Mouse (Mus musculus) embryonic stem cell, embryonic (primary cell): Measurements from ENCODE around the gene Sppl2c.

Experiments
- CTCF ChIA-PET, 4 experiments: fragments of 300-600 bp in 2 of 4; fragments of 350-600 bp in 2 of 4; sonication (Branson Sonifier 250); formaldehyde crosslinking; loops; one replicate each; lab custom pipeline; 2022; ENCODE audit warnings: inconsistent platforms in 2 of 4; lab: Charles Lee
- POLR2A ChIA-PET, 4 experiments: fragments of 300-600 bp in 2 of 4; fragments of 350-600 bp in 2 of 4; sonication (Branson Sonifier 250); formaldehyde crosslinking; loops; one replicate each; lab custom pipeline; 2022; ENCODE audit warnings: antibody characterized with exemption in 4 of 4, inconsistent platforms in 1 of 4; lab: Charles Lee

The Sppl2c gene

DNA sequence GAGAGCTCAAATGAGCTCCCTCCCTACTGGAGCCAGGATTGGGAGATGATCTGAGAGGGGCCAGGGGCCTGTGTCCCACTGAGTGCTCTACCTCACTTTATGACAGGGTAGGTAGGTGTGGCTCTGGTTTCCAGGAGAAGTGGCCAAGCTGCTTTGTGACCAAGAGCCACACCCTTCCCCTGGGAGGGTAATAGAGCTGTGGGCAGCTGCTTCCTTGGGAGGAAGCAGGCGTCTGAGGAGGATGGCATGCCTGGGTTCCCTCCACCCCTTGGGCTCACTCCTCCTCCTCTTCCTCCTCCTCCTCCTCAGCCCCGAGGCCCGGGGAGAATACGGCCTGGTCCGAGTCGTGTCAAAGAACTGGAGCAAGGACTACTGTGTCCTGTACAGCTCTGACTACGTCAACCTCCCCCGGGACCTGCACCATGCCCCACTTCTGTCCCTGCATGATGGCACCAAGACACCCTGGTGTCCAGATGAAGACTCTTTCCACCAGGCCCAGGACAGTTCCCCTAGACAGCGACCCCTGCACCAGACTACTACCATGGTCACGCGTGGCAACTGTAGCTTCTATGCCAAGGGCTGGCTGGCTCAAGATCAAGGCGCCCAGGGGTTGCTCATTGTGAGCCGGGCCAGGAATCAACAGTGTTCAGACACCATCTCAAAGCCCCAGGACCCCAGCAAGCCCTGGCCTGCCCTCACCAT lies at the start of gene Sppl2c:
Sppl2c (plus strand) TSS at position 193 of the 702 bp plus-strand sequence.
- CTCF ChIA-PET, result interaction anchor here (0.7 to 1.4 kb wide), 7 partner anchors 9 to 199 kb away, joined by 3 to 11 read pairs (median 4); no protein-coding TSS in a partner anchor
- POLR2A ChIA-PET, result interaction anchor here (0.5 to 1.4 kb wide), 8 partner anchors 11 to 233 kb away, joined by 3 to 4 read pairs (median 3); partner anchors contain the start of gene Nsf (in 1 of the 4)

DNA sequence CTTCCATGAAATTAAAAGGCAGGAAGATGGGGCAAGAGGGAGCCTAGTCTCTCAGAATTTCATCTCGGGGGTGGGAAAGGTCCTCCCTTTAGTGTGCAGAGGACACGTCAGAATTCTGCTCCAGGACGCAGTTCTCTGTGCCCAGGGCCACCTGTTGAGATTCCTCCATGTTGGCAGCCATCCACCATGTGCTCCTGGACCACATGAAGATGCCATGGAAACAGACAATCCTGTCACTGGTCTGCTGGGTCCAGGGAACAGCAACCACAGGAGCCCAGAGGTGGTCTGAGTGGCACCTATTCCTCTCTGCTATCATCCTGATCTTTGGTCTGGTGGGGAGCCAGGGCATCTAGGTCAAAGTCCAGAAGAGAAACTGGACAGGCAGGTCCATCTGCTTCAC lies 47.2 kb upstream of the Sppl2c start:
- CTCF ChIA-PET, result no interaction called here
- POLR2A ChIA-PET, result interaction anchor here in 1 of 4 experiments (1.1 to 1.3 kb wide), 2 partner anchors 8 to 19 kb away, joined by 3 read pairs; no protein-coding TSS in a partner anchor

DNA sequence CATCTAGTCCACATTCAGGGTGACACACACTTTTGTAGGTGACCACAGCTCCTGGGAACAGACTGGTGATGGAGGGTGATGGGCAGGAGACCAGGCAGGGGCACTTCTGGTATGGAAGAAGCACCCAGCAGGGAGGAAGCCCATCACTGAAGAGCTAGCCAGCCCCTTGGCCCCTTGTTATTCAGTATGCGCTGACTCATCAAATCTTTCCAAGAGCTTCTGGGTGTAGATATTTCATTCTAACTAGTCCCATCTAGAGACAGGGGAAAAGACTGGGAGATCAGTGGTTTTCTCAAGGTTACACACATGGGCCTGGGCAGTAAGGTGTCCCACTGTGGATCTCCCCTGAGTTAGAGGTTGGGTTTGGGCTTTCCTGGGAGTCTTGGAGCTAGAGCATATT lies 41.2 kb upstream of the Sppl2c start:
- ChIA-PET CTCF (interaction anchor here in 3 of 4 experiments (0.5 to 3.2 kb wide), 3 partner anchors 46 to 414 kb away, joined by 3 to 9 read pairs (median 4); no protein-coding TSS in a partner anchor), POLR2A (interaction anchor here in 2 of 4 experiments (0.6 to 1.0 kb wide), 2 partner anchors 13 to 120 kb away, joined by 3 to 4 read pairs; partner anchors contain the start of gene Crhr1 (in 1 of the 2))

DNA sequence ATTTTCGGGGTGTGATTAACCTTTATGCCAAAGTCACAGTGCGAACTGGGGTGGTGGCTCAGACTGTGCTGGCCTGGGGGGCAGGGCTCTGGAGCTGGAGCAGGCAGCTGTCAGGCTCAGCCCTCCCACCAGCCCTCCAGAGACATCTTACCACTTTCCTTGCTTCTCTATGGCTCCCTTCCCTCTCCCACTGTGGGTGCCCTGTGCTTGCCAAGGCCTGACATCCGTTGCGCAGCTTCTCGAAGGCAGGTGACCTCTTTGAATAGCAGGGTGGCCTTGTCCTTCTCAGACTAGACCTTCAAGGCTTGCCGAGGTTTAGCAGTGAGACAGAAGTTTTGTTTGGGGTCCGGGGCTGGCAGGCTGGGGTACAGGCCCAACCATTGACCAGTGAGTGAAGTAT lies 37.3 kb upstream of the Sppl2c start:
- CTCF ChIA-PET, result interaction anchor here in 3 of 4 experiments (0.8 to 1.3 kb wide), 5 partner anchors 9 to 152 kb away, joined by 3 to 5 read pairs (median 3); no protein-coding TSS in a partner anchor
- POLR2A ChIA-PET, result interaction anchor here in 2 of 4 experiments (0.5 to 2.1 kb wide), 4 partner anchors 9 to 311 kb away, joined by 3 to 7 read pairs (median 4); partner anchors contain the start of gene Crhr1 (in 1 of the 2)

DNA sequence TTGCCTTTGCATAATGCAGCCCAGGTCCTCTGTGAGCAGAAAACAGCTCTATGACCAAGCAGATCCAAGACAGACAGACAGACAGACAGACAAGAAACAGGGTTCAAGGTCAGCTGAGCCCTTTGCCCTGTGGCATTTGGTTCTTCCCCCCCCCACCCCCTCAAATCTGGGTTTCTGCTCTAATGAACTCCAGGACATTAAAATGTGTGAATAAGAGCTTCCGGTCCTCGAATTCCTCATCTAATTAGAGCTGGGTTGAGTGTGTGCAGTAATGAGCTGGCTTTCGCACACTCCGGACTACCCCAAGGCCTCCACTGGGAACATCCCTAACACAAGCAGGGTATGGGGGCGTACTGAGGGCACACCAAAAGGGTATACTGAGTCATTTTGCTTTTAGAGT lies 35.2 kb upstream of the Sppl2c start:
- ChIA-PET POLR2A (interaction anchor here in 3 of 4 experiments (0.6 to 0.8 kb wide), 7 partner anchors 31 to 392 kb away, joined by 3 to 4 read pairs (median 3); no protein-coding TSS in a partner anchor), CTCF (interaction anchor here in 3 of 4 experiments (0.6 to 0.8 kb wide), 5 partner anchors 10 to 127 kb away, joined by 3 to 5 read pairs (median 4); partner anchors contain the start of gene Crhr1 (in 1 of the 3))

DNA sequence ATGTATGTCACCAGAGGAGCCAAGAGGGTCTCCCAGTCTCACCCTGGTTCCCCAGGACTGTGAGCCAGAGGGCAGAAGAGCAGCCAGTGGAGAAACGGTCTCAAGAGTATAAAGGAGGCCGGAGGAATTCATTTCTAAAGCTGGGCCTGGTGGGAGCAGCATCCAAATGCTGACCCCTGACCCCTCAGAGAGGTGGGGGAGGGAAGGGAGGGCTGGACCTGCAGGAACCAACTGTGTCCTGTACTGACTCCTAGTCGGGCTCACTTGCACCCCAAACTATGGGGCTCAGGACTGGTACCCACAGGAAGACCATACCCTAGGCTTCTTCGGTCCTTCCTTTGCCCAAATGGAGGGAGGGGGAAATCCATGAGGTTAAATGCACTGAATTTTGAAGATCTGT lies 31.8 kb upstream of the Sppl2c start:
- POLR2A ChIA-PET, result interaction anchor here in 1 of 4 experiments (1.3 kb wide), 1 partner anchor 10 kb away, joined by 3 read pairs; no protein-coding TSS in a partner anchor
- CTCF ChIA-PET, result no interaction called here

DNA sequence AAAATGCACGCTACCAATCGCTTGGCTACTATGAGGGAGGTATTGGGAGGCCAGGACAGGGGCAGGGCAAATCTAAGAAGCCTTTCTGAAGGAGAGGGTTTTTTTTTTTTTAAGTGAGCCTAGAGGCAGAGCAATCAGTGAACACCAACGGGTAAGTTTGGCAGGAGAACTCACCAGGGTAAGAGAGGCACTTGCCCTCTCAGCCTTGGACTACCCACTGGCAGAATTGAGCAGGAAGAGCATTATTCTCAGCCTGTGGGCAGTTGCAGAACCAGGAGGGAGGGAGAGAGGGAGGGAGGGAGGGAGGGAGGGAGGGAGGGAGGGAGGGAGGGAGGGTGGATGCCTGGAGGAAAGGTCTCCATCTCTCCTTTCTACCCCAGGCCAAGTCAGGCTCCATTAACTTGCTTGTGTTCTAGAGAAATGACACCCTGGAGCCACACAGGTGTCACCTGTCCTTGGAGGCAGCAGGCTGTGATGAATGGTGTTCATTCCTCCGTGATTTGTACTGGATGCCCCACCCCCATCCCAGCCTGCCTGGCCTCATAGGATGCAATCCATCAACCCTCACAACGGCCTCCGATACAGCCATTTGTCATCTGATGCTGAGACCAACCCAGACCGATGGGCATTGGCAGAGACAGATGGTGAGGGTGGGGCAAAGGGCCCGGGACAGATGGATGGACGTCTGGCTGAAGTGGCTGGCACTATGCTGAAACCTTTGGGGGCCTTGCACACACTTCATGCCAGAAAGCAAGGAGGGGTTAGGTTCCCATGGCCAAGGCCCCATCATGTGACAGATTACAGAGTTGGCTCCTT lies 31.1 kb upstream of the Sppl2c start:
- POLR2A ChIA-PET, result interaction anchor here in 1 of 4 experiments (0.9 kb wide), 1 partner anchor 8 kb away, joined by 3 read pairs; no protein-coding TSS in a partner anchor

DNA sequence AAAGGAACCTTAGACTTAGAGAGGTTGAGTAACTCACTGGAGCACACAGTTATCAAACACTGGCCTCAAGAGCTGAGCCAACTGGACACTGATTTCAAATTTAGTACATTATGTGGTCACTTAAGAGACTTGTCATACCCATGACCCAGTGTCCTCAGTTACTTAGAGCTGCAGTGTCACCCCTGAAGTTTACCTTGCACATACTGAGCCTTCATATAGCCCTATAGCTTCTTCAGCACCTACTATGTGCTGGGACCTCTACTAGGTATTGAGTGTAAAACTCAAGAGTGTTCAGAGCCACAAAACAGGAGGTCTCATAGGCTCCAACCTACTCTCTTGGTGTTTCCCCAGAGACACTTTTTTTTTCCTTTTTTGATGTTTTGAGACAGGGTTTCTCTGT lies 30.2 kb upstream of the Sppl2c start:
- ChIA-PET CTCF (no interaction called here), POLR2A (interaction anchor here in 1 of 4 experiments (0.9 kb wide), 1 partner anchor 8 kb away, joined by 3 read pairs; no protein-coding TSS in a partner anchor)

More for the DNA sequence above, 31.1 kb upstream of the Sppl2c start:
- CTCF ChIA-PET, result no interaction called here

DNA sequence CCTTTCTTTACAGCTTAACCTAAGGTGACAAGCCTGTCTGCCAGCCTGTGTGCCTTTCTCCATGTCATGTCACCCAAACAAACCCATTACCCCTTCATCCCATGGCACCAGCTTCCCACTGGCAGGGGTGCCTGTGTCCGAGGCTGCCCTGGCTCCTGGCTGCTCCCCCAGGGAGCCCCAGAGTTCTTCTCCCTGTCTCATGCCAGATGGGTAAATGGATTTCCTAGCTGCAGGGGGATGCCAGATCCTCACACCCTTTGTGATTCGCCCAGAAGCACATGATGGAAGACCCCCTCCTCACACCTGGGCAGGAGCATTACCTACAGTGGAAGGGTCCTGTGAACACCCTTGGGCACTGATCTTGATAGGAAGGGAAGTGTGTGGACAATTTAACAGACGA lies 29.7 kb upstream of the Sppl2c start:
- ChIA-PET POLR2A (interaction anchor here in 1 of 4 experiments (0.9 kb wide), 1 partner anchor 9 kb away, joined by 3 read pairs; no protein-coding TSS in a partner anchor), CTCF (no interaction called here)

DNA sequence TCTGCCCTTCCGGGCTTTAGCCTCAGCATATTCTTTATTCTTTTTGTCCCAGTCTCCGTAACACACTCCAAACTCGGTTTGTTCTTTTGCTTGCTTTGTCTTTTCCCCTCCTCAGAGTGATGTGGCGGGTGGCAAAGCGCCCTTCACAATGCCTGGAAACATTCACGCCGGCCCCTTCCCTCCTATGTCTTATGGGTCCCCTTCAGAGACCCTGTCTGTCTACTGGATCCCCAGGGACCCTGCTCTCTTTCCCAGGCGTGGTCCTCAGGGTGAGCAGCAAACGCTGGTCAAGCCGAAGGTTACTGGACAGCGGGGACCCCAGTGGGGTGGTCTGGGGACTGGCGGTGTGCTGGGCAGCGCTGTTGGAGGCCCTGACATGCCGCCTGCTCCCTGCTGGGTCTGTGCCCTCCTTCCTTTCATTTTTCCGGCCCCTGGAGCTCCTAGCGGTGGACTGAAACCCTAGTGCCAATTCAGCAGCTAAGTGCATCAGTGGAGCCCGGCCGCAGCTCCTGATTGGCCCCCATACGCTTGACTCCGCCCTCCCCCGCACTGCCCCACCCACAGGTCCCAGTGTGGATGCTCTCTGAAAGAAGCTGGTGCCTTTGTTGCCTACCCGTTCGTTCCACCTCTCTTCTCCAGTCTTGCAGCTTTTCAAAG lies 28.4 kb upstream of the Sppl2c start:
- POLR2A ChIA-PET, result interaction anchor here in 3 of 4 experiments (0.5 to 1.7 kb wide), 25 partner anchors 10 to 1024 kb away, joined by 3 to 11 read pairs (median 3); partner anchors contain the start of gene Arf2 (in 2 of the 3)
- CTCF ChIA-PET, result interaction anchor here (0.5 to 2.0 kb wide), 24 partner anchors 9 to 481 kb away, joined by 3 to 10 read pairs (median 4); partner anchors contain the start of genes Arf2 (in 1 of the 4), Crhr1 (in 1 of the 4) and Mapt (in 1 of the 4)

DNA sequence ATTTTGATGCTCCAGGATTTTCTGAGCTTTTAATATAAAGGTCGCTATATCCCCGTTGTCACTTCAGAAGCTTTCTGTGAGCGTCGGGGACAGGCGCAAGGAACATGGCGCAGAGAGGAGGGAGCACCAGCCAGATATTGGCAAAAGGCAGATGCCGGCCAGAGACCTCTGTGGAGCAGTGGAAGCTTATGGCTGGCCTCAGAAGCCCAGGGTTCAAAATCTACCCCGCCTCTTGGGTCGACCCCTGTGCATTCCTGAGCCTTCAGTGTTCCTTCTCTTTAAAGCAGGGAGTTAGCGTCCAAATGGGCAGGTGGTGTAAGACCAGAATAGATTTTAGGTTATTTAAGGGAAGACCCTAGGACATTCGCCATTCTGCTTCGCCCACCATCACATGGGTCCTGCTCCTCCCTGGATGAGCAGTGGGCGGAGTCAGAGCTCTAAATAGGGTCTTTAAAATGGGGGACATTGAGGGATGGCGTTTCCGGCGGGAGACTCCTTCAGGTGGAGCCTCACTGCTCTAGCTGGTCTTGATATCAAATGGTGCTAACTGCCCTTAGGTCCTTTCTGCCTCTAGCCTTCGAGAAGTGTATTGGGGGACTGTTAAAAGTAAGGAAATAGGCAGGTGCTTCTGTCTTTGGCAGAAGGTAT lies 27.7 kb upstream of the Sppl2c start:
- ChIA-PET POLR2A (interaction anchor here in 3 of 4 experiments (0.5 to 1.7 kb wide), 25 partner anchors 9 to 1024 kb away, joined by 3 to 11 read pairs (median 3); partner anchors contain the start of gene Arf2 (in 2 of the 3)), CTCF (interaction anchor here (0.6 to 2.0 kb wide), 24 partner anchors 10 to 867 kb away, joined by 3 to 11 read pairs (median 4); partner anchors contain the start of genes Arf2 (in 1 of the 4), Crhr1 (in 1 of the 4) and Mapt (in 1 of the 4))

DNA sequence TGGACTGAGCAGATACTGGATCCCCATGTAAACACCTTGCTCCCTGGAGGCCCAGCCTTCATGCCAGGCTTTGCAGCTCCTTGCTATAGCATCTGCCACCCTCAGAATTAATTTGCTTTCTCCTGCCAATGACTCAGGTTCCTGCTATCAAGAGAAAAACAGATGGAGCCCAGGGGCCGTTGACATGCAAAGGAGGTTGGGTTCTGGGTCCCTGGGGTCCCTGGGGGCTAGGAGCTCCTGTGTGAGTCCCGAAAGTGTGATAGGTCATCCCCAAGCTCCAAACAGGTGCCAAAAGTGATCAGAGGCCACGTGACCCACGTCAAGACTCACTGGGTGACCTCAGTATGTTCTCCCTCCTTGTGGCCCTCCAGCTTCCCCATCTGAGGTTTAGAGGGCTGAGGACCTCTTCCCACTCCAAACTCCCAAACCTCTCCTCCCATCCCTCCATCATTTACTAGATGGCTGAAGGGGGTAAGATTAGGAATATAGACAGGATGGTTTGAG lies 26.3 kb upstream of the Sppl2c start:
- CTCF ChIA-PET, result interaction anchor here in 1 of 4 experiments (1.0 kb wide), 1 partner anchor 28 kb away, joined by 10 read pairs; the partner anchor contains the start of gene Crhr1
- POLR2A ChIA-PET, result interaction anchor here in 1 of 4 experiments (0.7 kb wide), 1 partner anchor 119 kb away, joined by 9 read pairs; no protein-coding TSS in a partner anchor

DNA sequence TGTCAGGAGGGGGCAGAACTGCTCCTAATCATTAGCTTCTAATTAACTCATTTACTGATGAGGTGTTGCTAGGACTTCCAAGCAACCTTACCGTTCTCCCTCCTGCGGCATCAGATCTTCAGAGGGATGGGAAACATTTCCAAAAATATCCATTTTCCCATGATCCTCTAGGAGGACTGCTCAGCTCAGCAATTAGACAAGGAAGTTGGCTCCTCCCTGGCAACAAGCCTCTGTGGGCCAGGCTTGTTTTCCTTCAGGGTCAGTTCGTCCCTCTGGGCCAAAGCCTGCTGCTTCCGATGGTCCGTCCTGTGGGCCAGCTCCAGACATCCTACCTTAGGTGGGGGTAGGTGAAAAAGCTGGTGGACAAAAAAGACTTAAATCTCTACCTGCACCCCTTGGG lies 25.0 kb upstream of the Sppl2c start:
- CTCF ChIA-PET, result interaction anchor here (0.6 to 1.9 kb wide), 5 partner anchors 10 to 174 kb away, joined by 3 to 8 read pairs (median 4); partner anchors contain the start of gene Crhr1 (in 1 of the 4)
- POLR2A ChIA-PET, result interaction anchor here in 1 of 4 experiments (1.7 kb wide), 1 partner anchor 13 kb away, joined by 3 read pairs; no protein-coding TSS in a partner anchor

DNA sequence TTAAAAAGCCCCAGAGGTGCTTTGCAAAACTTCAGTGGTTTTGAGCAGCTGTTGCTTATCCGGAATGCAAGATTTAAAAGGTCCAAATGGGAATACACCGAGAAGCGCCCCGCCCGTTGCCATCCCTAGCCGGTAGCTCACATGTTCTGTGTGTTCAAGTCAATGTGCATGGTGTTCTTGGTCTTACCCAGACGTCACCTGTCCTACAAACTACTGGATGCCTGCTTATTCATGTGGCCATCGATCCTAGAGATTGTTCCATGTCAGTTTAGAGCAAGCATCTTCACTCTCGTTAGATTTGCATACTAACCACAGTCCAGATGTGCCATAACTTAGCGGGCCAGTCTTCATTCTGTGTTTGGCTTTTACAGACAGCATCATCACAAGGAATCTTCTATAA lies 21.9 kb upstream of the Sppl2c start:
- ChIA-PET CTCF (interaction anchor here (1.1 to 1.9 kb wide), 6 partner anchors 14 to 167 kb away, joined by 3 to 8 read pairs (median 6); no protein-coding TSS in a partner anchor), POLR2A (interaction anchor here in 2 of 4 experiments (1.1 to 1.5 kb wide), 2 partner anchors 10 to 177 kb away, joined by 3 to 4 read pairs; no protein-coding TSS in a partner anchor)

DNA sequence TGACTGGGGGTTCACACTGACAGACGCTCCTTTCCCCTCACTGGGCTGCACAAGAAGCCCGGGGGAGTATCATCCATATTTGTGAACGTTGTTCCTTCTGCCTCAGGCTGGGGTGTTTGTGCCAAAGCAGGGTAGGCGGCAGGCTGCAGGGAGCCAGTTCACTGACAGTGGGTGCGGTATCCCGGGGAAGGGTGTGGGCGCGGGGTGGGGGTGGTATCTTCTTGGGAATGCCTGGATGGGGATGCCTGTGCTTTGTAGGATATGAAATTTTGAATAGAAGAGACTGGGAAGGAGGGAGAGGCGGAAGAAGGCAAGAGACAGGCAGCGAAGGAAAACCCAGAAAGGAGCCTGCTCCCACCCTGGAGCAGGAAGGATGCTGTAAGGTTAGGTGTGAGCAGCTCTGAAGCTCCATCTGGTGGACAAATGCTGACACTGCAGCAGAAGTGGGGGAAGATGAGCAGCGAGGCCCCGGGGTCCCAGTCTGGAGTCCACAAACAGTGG lies 14.8 kb upstream of the Sppl2c start:
- CTCF ChIA-PET, result interaction anchor here (0.6 to 5.6 kb wide), 43 partner anchors 9 to 1084 kb away, joined by 3 to 76 read pairs (median 4); partner anchors contain the start of genes Arf2 (in 1 of the 4) and Sppl2c (in 1 of the 4)
- POLR2A ChIA-PET, result interaction anchor here in 3 of 4 experiments (1.1 to 1.7 kb wide), 9 partner anchors 9 to 205 kb away, joined by 3 to 7 read pairs (median 4); partner anchors contain the start of gene Arf2 (in 1 of the 3)

DNA sequence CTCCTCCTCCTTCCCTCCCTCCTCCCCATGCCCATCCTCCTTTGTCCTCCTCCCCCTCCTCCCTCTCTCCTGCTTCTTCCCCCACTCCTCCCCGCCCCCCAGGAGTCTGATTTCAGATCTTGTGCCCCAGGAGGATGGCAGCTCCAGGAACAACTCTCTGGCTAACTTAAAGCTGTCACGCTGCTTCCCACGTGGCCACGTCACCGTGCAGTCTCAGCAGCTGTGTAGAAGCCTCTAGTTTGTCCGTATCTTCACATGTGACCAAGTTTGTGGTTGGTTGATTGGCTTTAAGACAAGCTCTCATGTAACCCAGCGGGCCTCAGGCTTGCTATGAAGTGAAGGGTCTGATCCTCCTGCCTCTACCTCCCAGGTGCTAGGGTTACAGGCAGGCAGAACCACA lies 7.2 kb upstream of the Sppl2c start:
- CTCF ChIA-PET, result interaction anchor here in 1 of 4 experiments (0.6 kb wide), 2 partner anchors 78 to 149 kb away, joined by 10 read pairs; no protein-coding TSS in a partner anchor
- POLR2A ChIA-PET, result interaction anchor here in 2 of 4 experiments (0.6 to 0.9 kb wide), 3 partner anchors 10 to 526 kb away, joined by 3 read pairs; no protein-coding TSS in a partner anchor
